Mouse (Mus musculus) heart, embryonic 16.5 days (tissue): ENCODE results near the gene Arhgef17. TPM values are rescaled to one million over a fixed set of nuclear protein-coding genes. Genes with fewer than 3 reads are reported as not detected.

Experiments
- microRNA-seq: library from miRNA; unstranded; fragments of <30 nt; microRNA quantifications from one replicate; pipeline ENCODE4, GENCODE M21; 2017
- polyA plus RNA-seq: library from polyadenylated mRNA; unstranded; fragments of >200 nt; fragmentation: Nextera tagmentation; extraction: Ambion mirVana; gene quantifications from 2 replicates; pipeline ENCODE4 v1.2.1, GENCODE M21; 2015

The Arhgef17 gene
- polyA plus RNA-seq, 1 experiment from 2014 or later: 5.1 TPM

Small RNA genes lying within 50 kb of the gene (microRNA-seq; reads per million reads assigned to microRNA genes)
- 164 reads per million, percentile 58 among the genes with 10 or more reads in this experiment for gene Mir3102

Other genes with a start within 250 kb of the Arhgef17 start
- gene Fam168a, start 225.5 kb downstream of the Arhgef17 start, polyA plus RNA-seq: 25.6 and 27.2 TPM in 2 replicates
- 4.7 and 5.0 TPM in 2 replicates for gene Relt, start 68.7 kb downstream of the Arhgef17 start, polyA plus RNA-seq
- gene P2ry6, start 42.5 kb upstream of the Arhgef17 start, polyA plus RNA-seq: 5.1 and 5.8 TPM in 2 replicates
- 3.6 and 4.3 TPM in 2 replicates for gene P2ry2, start 80.8 kb upstream of the Arhgef17 start, polyA plus RNA-seq
- 15.1 and 16.4 TPM in 2 replicates for gene Fchsd2, start 160.8 kb upstream of the Arhgef17 start, polyA plus RNA-seq